Mouse (Mus musculus) cerebellum, adult 8-10 months (tissue): ENCODE data around the gene Syt13.

Source experiments
- DNase-seq: peaks from one replicate; pipeline ENCODE4 v3.0.0; 2022

Syt13 gene

DNA sequence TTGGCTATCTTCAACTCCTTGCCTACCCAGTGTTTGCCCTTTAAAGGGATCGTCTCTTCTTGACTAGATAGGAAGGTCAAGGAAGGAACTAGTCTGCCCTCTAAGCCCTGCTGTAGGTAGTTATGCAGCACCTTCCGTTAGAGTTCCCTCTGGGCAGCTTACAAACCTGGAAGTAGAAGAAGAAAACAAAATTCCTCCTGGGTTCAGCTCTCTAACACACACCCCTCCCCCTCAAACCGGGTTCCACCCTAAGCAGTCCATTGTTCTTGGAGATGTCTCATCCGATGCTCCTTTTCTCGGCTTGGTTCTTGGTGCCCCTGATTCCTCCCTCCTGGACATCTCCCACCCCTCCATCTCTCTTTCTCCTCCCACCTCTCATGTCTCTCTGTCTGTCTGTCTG is 14.8 kb downstream of the Syt13 start:
- no peak for DNase-seq

DNA sequence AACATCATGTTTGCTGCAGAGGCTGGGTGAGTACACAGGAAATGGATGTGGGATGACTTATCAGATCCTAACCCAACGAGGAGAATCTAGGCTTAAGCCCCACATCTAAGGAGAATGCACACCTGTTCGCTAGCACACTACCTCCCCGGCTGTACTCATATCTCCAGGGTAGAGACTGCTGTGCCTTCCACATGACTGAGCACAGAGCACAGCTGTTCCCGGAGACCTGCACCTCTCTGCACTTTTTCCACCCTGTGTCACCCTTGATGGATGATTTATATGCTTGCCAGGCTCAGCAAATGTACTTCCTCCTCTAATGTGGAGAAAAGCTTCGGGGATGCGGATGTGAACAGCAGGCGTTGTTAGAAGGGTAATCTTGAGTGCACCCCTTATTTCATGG is 16.2 kb downstream of the Syt13 start:
- DNase-seq, result no peak

DNA sequence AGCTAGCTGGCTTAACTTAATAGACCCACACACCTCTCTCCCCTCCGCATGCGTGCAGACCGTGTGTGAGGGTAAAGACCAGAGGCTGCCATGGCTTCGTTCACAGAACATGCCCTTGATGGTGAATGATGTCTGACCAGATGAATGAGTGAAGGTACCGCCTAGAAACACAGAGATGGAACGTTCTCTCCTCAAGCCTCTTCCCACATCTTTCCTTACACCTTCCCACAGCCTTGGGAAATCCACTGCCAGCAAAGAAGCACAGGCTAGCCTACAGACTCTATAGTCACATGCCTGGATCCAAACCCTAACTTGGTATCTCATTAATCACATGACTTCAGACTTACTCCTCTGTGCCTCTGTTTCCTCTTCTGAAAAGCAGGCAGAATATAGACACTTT is 18.5 kb downstream of the Syt13 start:
- no peak for DNase-seq

DNA sequence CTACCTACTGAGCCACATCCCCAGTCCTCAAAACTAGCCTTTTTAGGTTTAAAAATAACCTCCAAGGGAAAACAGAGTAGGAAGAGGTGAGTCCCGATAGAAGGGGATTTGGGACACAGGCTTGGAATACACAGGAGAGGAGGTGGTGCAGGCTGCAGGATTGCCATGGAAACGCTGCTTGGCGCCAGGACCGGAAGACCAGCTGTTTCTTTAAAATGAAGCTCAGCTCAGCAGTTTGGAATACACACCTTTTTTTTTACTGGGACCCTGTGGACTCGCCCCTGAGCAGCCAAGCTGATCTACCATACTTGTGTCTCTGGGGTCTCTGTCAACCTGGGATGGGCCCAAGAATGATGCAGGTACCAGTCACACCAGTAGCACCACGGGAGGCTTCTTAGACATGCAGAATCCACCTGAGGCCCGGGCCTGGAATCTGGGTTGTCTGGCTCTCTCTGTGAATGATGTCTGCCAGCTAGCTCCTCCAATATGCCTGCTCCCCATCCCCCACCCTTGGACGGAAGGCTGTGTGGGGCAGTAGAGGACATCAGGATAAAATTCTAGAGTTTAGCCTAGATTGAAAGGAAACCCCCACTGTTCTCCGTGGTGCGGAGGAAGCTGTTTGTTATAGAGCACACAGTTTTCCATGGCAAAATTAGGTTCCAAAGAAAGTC is 19.5 kb downstream of the Syt13 start:
- DNase-seq, result peak; percentile 52

DNA sequence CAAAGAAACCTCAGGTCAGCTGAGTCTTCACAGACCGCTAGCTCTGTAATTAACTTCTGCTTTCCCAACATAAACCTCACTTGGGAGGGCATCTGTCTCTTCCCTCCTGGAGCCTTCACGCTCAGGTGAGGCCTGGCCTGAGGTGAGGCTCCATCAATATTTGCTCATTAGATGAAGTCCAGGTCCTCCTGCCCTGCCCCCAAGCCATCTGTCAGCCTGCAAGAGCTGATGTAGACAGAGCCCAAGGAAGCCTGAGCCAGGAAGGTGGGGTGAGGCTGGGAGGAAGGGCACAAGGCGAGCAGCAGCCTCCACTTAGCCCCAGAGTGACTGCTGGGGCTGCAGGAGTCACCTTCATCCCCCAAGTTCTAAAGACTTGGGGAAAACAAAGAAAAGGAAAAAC is 20.6 kb downstream of the Syt13 start:
- peak; percentile 83 for DNase-seq

DNA sequence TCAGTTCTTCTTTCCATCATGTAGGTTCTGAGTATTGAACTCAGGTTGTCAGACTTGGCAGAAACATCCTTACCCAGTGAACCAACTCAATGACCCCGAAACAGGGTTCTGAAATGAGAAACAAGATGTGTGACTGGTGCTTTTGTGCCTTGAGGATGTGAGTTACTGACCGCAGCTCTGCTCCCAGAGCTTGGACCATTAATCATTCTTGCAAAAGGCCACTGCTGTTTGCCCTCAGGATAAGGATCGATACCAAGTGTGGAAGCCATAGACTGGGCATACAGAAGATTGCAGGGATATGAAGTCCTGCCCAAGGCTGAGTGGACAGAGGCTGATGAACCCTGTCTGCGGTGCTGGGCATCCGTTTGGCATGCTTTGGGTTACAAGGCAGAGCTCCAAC is 23.2 kb downstream of the Syt13 start:
- DNase-seq, result no peak

DNA sequence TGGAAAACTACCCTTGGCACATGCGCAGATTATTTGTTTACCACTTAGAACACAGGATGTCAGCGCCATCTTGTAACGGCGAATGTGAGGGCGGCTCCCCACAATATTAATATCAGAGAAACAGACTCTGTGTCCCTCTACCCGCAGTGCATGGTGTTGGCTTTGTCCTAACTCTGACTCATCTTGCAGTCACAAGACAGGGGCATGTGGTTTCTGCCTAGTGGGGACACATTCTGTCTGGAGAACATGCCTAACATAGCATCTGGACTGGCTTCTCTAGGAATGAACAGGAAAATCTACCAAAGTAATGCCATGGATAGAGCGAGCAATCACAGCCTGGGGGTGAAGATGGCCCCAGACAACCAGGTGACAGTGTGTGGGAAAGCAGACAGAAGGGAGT is 23.9 kb downstream of the Syt13 start:
- DNase-seq, result no peak

DNA sequence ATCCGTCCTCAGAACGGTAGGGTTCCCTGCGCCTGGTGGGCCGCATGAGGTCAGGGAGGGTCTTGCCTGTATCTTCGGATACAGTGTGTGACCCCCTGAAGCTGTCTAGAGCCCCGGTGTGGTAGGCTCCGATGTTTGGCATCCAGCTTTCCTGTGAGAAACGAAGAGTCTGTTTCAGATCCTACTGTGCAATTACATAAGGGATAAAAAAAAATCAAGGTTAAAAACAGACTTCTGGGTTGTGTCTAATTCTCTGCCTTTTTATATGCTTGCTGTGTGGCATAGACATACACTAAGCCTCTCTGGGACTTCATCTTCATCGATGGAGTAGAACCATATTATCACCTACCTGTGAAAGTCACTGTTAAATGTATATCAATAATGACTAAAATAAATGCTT is 26.1 kb downstream of the Syt13 start:
- no peak for DNase-seq

DNA sequence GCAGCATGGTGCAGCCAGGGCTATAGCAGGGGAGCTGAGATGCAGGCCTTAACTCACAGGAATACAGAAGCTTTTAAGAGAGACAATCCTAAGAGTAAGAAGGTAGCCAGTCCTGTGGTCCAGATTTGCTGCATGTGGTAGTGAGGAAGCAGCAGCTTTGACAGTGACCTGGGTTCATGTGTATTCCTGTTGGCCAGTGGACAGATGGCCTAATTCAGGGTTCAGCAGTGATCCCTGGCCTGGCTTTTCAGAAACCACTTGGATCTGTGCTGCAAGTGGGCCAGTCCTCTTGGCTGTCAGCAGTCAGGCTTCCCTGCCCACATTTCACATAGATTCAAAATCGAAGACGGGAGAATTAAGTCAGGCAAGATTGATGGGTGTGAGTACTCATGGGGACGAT is 26.6 kb downstream of the Syt13 start:
- DNase-seq, result no peak

DNA sequence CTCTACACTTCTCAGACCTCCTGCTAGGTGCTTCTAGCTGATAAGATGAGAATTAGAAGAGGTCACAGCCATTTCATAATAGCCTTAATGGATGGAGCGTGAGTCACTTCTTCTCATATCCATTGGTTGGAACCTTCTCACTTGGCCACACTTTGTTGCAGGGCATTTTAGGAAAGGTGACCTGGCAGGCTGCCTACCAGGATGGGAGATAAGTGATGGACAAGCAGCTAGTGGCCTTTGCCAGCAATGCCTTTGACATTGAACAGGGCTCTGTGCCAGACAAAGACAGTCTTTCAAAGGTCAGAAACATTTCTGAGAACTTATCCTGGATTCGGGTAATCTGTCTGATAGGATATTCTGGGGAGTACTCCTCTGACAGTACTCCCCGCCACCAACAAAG is 28.5 kb downstream of the Syt13 start:
- DNase-seq, result no peak

DNA sequence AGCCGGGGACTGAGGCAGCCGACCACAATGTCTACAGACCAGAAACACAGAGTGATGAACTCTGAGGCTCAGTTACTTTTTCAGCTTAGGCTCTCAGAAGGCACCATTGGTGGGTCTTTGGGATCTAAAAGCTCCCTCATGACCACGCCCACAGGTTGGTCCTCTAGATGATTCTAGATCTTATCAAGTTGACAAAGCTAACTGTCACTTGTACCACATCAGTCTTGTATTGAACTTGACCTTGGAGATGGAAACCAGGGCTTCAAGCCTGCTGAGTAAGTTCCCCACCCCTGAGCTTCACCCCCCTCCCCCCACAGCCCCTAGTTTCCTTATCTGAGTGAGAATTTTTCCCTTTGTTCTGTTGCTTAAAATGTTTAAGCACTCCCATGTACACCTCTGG is 29.5 kb downstream of the Syt13 start:
- no peak for DNase-seq

DNA sequence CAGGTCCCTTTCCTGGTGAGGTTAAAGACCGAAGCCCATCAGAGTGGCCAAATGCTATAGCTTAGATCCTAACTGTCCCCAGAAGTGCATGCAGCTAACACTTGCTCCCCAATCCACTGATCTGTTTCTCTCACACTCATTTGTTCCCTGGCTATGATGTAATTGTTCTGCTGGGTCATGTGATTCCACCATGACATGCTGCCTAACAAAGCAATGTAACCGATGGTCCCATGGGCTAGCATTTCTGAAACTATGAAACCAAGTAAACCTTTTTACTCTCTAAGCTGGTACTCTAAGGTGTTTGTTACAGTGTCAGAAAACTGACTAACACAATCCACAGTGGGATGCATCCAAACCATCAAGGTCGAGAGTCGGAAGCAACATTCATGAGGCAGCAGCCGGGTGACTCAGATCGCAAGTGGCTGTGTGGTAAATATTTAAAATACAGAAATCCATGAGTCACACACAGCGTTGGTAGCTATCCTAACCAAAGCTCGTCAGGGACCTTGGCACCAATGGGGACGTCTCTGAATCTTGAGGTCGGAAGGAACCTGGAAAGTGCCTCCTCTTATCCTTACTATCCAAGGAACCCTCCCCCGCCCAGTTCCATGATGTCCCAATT is 30.3 kb downstream of the Syt13 start:
- DNase-seq, result no peak

DNA sequence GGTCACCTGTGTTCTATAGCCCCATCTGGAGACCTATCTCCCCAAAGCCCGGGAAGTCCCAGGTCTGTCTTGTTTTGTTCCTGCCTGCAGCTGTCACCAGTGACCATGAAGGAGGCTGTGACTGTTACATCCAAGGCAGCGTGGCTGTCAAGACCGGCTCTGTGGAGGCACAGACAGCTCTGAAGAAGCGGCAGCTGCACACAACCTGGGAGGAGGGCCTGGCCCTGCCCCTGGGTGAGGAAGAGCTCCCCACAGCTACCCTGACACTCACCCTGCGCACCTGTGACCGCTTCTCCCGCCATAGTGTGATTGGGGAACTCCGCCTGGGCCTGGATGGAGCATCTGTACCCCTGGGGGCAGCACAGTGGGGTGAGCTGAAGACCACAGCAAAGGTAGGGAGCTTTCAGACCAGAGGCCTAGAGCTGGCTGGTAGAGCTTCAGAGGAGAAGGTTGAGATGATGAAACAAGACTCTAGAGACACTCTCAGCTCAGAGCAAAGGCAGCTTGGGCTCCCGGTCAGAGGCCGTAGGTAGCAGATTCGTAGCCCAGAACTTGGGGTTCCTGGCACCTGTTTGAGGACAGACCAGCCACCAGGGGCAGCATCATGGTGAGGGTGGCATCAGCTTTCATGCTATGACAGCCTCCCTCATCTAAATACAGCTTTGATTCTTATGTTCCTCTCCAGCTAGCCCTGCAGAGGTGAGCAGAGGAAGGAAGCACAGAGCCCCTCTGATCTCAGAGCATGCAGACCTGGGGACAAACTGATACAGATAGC is 31.1 kb downstream of the Syt13 start:
- DNase-seq, result no peak

DNA sequence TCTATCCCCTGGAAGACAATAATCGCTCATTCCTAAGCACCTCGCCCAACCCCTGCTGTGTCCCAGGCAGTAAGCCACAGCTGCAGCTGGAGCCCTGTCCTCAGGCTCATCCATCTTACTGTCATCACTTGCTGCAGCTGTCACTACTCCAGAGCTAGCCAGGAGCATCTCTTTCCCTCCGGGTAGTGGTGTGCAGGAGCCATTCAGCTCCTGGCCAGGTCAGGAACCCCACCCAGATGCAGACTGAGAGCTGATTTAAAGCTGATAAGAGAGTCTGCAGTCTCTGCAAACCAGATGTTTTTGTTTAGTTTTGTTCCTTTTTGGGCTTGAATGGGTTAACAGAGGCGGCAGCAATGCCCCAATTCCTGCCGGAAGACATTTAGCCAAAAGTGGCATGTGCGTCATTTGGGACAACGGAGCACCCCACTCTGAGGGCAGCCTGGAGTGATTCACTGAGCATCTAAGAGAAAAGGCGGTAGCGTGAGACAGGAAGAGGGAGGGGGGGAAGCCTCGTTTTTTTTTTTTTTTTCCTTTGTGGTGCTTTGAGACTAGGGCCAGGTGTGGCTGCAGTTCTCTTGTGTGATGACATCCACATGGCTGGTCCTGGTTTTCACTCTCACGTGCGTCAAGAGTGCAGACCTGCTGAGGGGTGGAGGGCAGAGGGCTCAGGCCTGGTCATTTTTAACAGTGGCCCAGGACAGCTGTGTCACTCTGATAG is 33.2 kb downstream of the Syt13 start:
- DNase-seq, result no peak

DNA sequence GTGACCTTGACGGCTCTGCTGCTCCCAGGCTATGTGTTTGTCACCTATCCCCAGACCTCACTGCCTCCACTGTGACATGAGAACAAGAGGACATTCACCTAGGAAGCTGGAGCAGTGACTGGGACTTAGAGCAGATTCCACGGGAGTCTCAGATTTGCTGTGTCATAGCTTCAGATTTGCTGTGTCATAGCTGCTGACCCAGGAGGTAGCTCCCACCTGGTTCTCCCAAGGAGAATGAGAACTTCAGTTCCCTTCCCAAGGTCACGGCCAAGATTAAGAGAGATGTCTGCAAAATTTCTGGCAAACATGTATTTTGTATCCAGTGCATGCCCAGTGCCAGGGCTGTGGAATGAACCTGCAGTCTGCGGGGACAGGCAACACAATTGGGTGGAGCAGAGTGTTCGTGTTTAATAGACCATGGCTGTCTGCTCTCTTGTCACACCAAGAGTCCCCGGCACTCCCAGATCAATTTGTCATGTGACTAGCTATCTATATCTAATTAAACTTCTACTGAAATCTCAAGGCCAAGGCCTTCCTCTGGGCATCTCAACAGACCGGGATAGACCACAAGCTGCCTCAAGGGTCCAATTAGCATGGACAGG is 33.9 kb downstream of the Syt13 start:
- DNase-seq, result no peak

DNA sequence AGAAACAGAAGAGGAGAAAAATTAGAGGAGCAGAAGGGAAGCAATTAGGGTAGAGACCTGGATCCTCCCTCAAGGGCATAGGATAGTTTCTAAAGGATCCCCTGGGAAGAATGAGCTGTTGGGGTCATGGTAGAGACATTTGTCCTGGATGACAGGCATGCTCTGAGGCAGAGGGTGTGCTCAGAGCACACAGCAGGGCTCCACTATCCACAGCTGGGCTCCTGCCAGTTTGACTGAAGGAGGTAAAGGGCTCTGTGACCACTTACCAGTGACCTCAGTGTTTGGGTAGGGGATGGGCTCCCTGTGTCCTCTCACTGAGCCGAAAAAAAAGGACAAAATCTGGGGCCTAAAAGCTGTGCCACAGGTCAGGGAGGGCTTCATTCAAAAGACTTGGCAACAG is 34.6 kb downstream of the Syt13 start:
- DNase-seq, result no peak

DNA sequence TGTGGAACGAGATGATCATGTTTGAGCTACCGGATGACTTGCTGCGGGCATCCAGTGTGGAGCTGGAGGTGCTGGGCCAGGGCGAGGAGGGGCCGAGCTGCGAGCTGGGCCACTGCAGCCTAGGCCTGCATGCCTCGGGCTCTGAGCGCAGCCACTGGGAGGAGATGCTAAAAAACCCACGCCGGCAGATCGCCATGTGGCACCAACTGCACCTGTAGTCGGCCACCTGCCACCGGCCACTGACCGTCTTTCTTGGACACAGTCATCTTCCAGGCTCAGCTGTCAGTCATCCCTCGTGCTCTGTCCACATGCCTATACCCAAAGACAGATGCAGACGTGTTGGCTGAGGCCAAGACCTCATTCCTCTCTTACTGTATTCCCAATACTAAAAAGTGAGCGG is 38.6 kb downstream of the Syt13 start:
- DNase-seq, result peak; percentile 78

DNA sequence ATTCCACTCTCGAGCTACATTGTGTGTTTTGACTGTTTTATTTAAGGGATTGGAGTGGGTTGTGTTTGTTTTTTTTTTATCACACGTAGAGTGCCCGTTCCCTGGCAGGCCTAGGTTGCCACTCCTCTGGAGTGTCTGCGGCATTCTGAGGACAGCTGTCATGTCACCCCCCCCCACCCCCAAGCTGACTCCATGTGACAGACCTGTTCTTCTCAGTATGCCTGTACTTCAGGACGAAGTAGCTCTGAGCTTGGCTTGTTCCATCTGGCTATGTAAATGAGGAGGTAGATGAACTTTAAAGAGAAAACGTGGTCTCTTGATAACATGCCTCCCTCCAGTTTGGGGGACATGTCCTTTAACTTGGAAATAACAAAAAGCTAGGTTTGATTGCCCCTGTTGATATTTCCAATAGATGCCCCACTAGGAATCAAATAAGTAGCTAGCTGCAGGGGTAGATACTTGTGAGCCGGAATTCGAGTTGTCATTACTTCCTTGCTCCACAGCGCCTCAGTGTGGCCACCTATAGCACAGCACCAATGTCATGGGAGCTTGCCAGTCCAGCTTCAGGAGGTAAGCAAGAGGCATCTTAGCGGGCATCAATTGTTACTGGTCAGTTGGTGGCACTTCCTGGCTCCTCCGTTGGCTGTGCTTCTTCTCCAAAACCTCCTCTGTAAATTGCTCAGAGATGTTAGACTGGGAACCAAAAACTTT is 39.7 kb downstream of the Syt13 start:
- DNase-seq, result peak; percentile 91

DNA sequence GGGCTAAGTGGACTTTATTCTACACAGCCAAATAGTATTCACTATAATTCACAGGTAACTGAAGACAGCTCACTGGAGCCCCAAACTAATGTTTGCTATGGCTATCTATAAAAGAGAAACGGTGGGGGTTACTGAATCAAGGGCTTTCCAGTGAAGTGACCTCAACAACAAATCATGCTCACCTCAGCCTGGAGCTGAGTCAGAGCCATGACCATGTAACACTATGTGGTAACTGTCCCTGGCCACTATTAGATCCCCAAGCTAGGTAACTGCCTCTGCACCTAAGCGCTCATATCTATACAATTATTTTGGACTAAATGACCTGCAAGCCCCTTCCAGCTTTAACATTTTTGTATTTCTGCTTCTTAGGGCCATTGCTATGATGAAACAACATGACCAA is 42.0 kb downstream of the Syt13 start:
- DNase-seq, result no peak

DNA sequence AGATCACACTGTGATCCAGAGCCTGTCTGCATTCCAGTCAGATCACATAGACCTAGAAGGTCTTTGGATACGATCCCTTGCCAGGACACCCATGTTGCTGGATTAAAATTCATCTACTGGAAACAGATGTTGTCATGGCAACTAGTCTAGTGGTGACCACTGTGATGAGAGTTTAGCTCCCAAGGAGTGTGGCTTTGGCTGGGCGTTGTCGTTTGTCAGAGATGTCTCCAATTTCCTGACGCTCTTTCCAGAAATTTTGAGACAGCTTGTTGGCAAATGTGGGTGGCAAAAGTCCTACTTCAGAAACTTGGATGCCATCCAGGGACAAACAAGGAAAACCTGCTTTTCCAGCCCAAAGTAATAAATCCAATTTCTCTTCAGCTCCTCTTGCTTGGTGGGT is 43.7 kb downstream of the Syt13 start:
- no peak for DNase-seq

DNA sequence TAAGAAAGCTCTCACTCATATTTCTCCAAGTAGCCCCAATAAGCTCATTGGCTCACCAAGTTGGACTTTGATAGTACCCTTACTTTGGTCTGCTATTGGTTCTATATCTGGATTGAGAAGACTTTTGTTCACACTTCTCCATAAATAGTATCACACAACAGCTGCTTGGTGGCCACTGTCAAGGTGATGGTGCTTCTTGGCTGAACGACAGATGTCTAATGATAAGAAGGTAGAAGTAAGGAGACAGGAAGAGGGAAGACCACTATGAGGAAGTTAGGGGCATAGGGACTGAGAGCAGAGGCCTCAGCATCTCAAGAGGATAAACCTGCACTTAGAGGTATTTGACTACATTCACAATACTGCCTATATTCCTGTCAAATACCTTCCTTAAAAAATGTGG is 49.4 kb downstream of the Syt13 start:
- no peak for DNase-seq

DNA sequence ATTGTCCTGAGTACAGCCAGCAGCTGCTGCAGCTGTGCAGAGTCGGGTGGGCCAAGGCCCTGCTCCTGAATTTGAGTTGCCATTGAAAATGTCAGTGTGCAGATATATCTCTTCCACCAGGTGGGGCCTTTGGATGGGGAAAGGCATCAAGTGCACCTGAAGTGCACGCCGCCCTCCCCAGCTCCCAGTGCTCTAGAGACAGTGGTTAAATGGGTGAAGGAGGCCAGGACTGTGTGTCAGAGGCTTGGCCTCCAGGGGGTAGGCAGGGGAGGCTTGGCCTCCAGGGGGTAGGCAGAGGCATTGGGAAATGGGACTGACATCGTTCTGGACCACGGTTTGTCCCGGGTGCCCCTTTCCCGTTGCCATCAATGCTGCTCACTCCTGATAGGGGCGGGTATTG is 51.4 kb downstream of the Syt13 start:
- DNase-seq, result no peak
